8 mouse cellular contexts compared by ENCODE assay signal in the genomic region with DNA sequence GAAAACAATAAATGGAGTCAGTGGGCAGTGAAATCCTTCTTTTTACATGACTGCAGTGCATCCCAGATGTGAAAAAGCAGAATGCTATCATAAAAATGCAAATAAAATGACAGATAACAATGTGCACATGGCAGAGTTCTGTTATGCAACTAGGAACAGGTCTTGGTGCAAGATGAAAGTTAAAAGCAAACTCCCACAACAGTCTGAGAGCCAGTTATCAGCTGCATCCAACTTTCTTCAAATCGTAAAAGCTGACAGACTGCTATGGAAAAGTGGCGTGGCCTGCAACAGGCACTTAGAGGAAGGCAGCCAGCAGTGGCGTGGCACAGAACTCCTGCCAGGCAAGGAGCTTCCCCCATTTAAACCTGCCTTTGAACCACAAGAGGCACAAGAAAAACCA. TPM values are rescaled to one million over a fixed set of nuclear protein-coding genes. Genes with fewer than 3 reads are reported as not detected.
DNase-seq lines count a peak whose midpoint lies in the region; ATAC-seq and TF ChIP-seq lines count a peak whose summit lies in the region.

No protein-coding gene starts in this region.

- no peak for DNase-seq in spleen, adult 2 months (ENCODE audit: low read depth in 1 of 2, low spot score in 2 of 2)
- DNase-seq in spleen, postnatal 36 days (ENCODE audit: low spot score in 2 of 2): no peak
- DNase-seq in forebrain, embryonic 11.5 days (ENCODE audit: low spot score): no peak
- no peak for DNase-seq in limb, embryonic 14.5 days (ENCODE audit: low spot score)
- no peak for DNase-seq in thymus, postnatal 10 days (ENCODE audit: low spot score in 2 of 2)
- no peak for DNase-seq in Muller cell, postnatal 12 days (ENCODE audit: inconsistent ontology term)
- no peak for DNase-seq in left cerebral cortex, adult 11 months (ENCODE audit: low spot score)

- 13% methylated on average over 3 of the region's 3 CpGs for WGBS in spleen, adult 2 months
- WGBS in forebrain, embryonic 11.5 days: 55% methylated on average over 3 of the region's 3 CpGs
- WGBS in limb, embryonic 14.5 days: 21% methylated on average over 3 of the region's 3 CpGs
- WGBS in stomach, embryonic 16.5 days: 8% methylated on average over 3 of the region's 3 CpGs

- TF ChIP-seq POLR2A in spleen, adult 2 months (IDR thresholded peaks at IDR 0.05; ENCODE audit: low read depth, low read length): no peak
- no peak for TF ChIP-seq POLR2A in limb, embryonic 14.5 days (IDR thresholded peaks at IDR 0.05; ENCODE audit: borderline replicate concordance, extremely low read depth, insufficient read depth, insufficient read length)

- H3K4me1 ChIP-seq in spleen, adult 2 months (ENCODE audit: control insufficient read depth, insufficient read depth, insufficient read length): peaks cover 8% of the 10 kb centered on the region; the same call in 1 of the 2 replicates
- peaks cover 5% of the 10 kb centered on the region; the same call in 1 of the 2 replicates for H3K4me1 ChIP-seq in forebrain, embryonic 11.5 days (replicated peaks; ENCODE audit: control insufficient read depth, insufficient read depth, low read length)
- H3K4me1 ChIP-seq in limb, embryonic 14.5 days (ENCODE audit: control insufficient read depth, insufficient read depth, low read length): peaks cover 25% of the 10 kb centered on the region
- H3K4me1 ChIP-seq in stomach, embryonic 16.5 days (ENCODE audit: control insufficient read depth, insufficient read depth, low read length): peaks cover 40% of the 10 kb centered on the region

- no peaks in the 10 kb centered on the region for H3K27me3 ChIP-seq in spleen, adult 2 months (ENCODE audit: control insufficient read depth, insufficient read depth, low read length)
- H3K27me3 ChIP-seq in forebrain, embryonic 11.5 days (ENCODE audit: control insufficient read depth, insufficient read depth, low read length): no peaks in the 10 kb centered on the region
- H3K27me3 ChIP-seq in limb, embryonic 14.5 days (ENCODE audit: control insufficient read depth, insufficient read depth, low read length): no peaks in the 10 kb centered on the region
- H3K27me3 ChIP-seq in stomach, embryonic 16.5 days (ENCODE audit: control insufficient read depth, insufficient read depth, low read length): no peaks in the 10 kb centered on the region

- H3K4me3 ChIP-seq in spleen, adult 2 months (ENCODE audit: extremely low read depth, insufficient read depth, insufficient read length): peak overlapping the region; percentile 100; the same call in 1 of the 2 replicates
- peak overlapping the region; percentile 82 for H3K4me3 ChIP-seq in forebrain, embryonic 11.5 days (ENCODE audit: low read depth, low read length)
- peak overlapping the region; percentile 93 for H3K4me3 ChIP-seq in limb, embryonic 14.5 days (replicated peaks; ENCODE audit: low read length)
- H3K4me3 ChIP-seq in stomach, embryonic 16.5 days (replicated peaks; ENCODE audit: low read length): peak overlapping the region; percentile 99

- no peaks in the 10 kb centered on the region for H3K9me3 ChIP-seq in forebrain, embryonic 11.5 days (ENCODE audit: control insufficient read depth, low read length)
- no peaks in the 10 kb centered on the region for H3K9me3 ChIP-seq in limb, embryonic 14.5 days (ENCODE audit: control insufficient read depth, low read length)
- H3K9me3 ChIP-seq in stomach, embryonic 16.5 days (replicated peaks; ENCODE audit: control insufficient read depth, low read length): no peaks in the 10 kb centered on the region

- no peak for TF ChIP-seq CTCF in spleen, adult 2 months (IDR thresholded peaks at IDR 0.05; ENCODE audit: extremely low read depth, insufficient read depth, insufficient read length, insufficient replicate concordance)

- no peak overlapping the region for H3K27ac ChIP-seq in spleen, adult 2 months (ENCODE audit: insufficient read depth, low read length)
- no peak overlapping the region for H3K27ac ChIP-seq in forebrain, embryonic 11.5 days (ENCODE audit: low read depth, low read length)
- H3K27ac ChIP-seq in limb, embryonic 14.5 days (replicated peaks; ENCODE audit: low read depth, low read length): no peak overlapping the region
- H3K27ac ChIP-seq in stomach, embryonic 16.5 days (ENCODE audit: low read length): peak overlapping the region; percentile 26; the same call in 1 of the 2 replicates

- H3K9ac ChIP-seq in forebrain, embryonic 11.5 days (ENCODE audit: low read length): peak overlapping the region; percentile 78; the same call in 1 of the 2 replicates
- 0 out of 2 replicates have a peak overlapping the region, but pooled peaks have one; percentile 84 for H3K9ac ChIP-seq in limb, embryonic 14.5 days (ENCODE audit: low read depth, low read length, severe bottlenecking)
- H3K9ac ChIP-seq in stomach, embryonic 16.5 days (ENCODE audit: low read length): peak overlapping the region; percentile 97

- ATAC-seq in forebrain, embryonic 11.5 days (replicated peaks; ENCODE audit: low FRiP score): no peak
- ATAC-seq in limb, embryonic 14.5 days (ENCODE audit: low FRiP score, low read depth): no peak
- no peak for ATAC-seq in stomach, embryonic 16.5 days (ENCODE audit: insufficient read depth, low FRiP score)

- H3K36me3 ChIP-seq in spleen, adult 2 months (ENCODE audit: control insufficient read depth, insufficient read depth, low read length): no peaks in the 10 kb centered on the region
- no peaks in the 10 kb centered on the region for H3K36me3 ChIP-seq in forebrain, embryonic 11.5 days (ENCODE audit: control insufficient read depth, insufficient read depth, low read length)
- H3K36me3 ChIP-seq in limb, embryonic 14.5 days (ENCODE audit: control insufficient read depth, insufficient read depth, low read length): no peaks in the 10 kb centered on the region; the same call in 1 of the 2 replicates
- H3K36me3 ChIP-seq in stomach, embryonic 16.5 days (ENCODE audit: control insufficient read depth, insufficient read depth, low read length): no peaks in the 10 kb centered on the region

- peak overlapping the region; percentile 79 for H3K4me2 ChIP-seq in forebrain, embryonic 11.5 days (ENCODE audit: low read depth, low read length, severe bottlenecking)
- H3K4me2 ChIP-seq in limb, embryonic 14.5 days (replicated peaks; ENCODE audit: low read depth, low read length, severe bottlenecking): peak overlapping the region; percentile 79
- H3K4me2 ChIP-seq in stomach, embryonic 16.5 days (ENCODE audit: low read depth, low read length): peak overlapping the region; percentile 92

RNA-seq across cellular contexts. Expression of a gene that starts 2.0 kb away (rescaled TPM):
- 17.1 and 18.4 TPM in 2 replicates for polyA plus RNA-seq in spleen, adult 2 months (2012; rRNA removed)
- polyA plus RNA-seq in forebrain, embryonic 11.5 days (2014; fragmentation: Nextera tagmentation; extraction: Ambion mirVana): 16.5 and 18.3 TPM in 2 replicates
- 26.7 and 29.2 TPM in 2 replicates for polyA plus RNA-seq in limb, embryonic 14.5 days (2012; rRNA removed)
- polyA plus RNA-seq in limb, embryonic 14.5 days (2014; fragmentation: Nextera tagmentation; extraction: Ambion mirVana): 58.5 and 62.2 TPM in 2 replicates
- 53.0 and 59.5 TPM in 2 replicates for polyA plus RNA-seq in stomach, embryonic 16.5 days (2015; fragmentation: Nextera tagmentation; extraction: Ambion mirVana)
